Mouse (Mus musculus): ENCODE data around the gene Lrrc25. TPM values are rescaled to one million over a fixed set of nuclear protein-coding genes. Genes with fewer than 3 reads are reported as not detected.

Lrrc25 gene
- total RNA-seq (2014; rRNA removed) (0.65 and 3.3 TPM in 2 replicates), polyA plus RNA-seq (2015; fragmentation: Nextera tagmentation; extraction: Ambion mirVana) (1.3 and 1.5 TPM in 2 replicates)

DNA sequence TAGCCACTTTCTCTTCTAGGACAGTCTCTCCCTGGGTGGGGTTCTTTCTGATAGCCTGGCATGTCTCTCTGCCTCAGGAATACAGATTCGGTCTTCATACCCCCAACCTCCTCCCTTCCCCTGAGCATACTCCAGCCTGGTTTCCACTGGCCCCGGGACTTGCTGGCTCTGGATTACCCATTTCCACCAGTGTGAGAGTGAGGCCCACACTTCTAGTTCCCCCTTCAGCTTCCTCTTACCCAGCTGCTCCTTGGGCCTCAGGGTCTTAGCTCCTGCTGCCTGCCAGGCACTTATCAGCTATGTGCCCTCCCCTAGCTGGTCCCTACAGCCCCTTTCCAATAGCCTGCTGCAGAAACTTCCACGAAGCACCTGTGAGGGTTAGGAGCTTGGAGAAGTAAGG lies at the start of gene Lrrc25:
TSS of gene Lrrc25 (plus strand) at position 262 of the 400 bp plus-strand sequence.
- no peaks in the 10 kb centered on the region for H3K27me3 ChIP-seq (ENCODE audit: insufficient read depth, low read length)
- ATAC-seq (no peak), DNase-seq (ENCODE audit: low spot score) (no peak)
- H3K4me1 ChIP-seq (ENCODE audit: insufficient read depth, low read length) = 0 out of 2 replicates have a peak, but pooled peaks cover 5% of the 10 kb centered on the region
- H3K36me3 ChIP-seq (ENCODE audit: insufficient read depth, low read length) = no peaks in the 10 kb centered on the region
- TF ChIP-seq CTCF (IDR thresholded peaks at IDR 0.05; ENCODE audit: low read depth) = no peak
- H3K4me3 ChIP-seq (ENCODE audit: low read length) = no peak within 1 kb of the TSS
- WGBS = 89% methylated on average over 3 of the region's 3 CpGs
- H3K9ac ChIP-seq (replicated peaks; ENCODE audit: low read length) = no peak within 1 kb of the TSS
- H3K27ac ChIP-seq = no peak within 1 kb of the TSS
- H3K4me2 ChIP-seq (ENCODE audit: low read depth, low read length) = no peak within 1 kb of the TSS
- no peaks in the 10 kb centered on the region for H3K9me3 ChIP-seq (ENCODE audit: low read length)

DNA sequence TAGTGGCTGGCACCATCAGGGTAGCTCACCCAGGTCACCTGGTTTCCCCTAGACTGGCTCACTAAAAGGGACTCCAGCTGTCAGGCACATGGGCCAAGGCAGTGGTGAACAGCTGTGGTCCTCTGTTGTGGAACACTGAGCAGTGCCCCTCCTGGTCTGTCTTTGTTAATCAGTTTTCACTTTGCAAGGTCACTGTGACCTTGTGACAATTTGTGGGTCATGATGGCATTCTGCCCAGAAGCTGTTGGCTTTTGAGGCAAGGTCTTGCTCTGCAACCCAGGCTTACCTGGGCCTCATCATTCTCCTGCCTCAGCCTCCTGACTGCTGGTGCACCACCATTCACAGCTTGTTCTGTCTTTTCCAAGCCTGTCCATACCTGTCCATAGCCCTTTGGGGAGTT lies 45.6 kb upstream of the Lrrc25 start:
- Histone ChIP-seq H3K27ac (no peak overlapping the region), H3K9ac (replicated peaks; ENCODE audit: low read length) (no peak overlapping the region), H3K4me2 (ENCODE audit: low read depth, low read length) (no peak overlapping the region), H3K36me3 (ENCODE audit: insufficient read depth, low read length) (no peaks in the 10 kb centered on the region; the same call in 1 of the 2 replicates), H3K4me3 (ENCODE audit: low read length) (no peak overlapping the region), H3K9me3 (ENCODE audit: low read length) (no peaks in the 10 kb centered on the region), H3K27me3 (ENCODE audit: insufficient read depth, low read length) (no peaks in the 10 kb centered on the region), H3K4me1 (ENCODE audit: insufficient read depth, low read length) (no peaks in the 10 kb centered on the region)
- ATAC-seq (no peak), DNase-seq (ENCODE audit: low spot score) (no peak)
- TF ChIP-seq CTCF (IDR thresholded peaks at IDR 0.05; ENCODE audit: low read depth) = no peak

DNA sequence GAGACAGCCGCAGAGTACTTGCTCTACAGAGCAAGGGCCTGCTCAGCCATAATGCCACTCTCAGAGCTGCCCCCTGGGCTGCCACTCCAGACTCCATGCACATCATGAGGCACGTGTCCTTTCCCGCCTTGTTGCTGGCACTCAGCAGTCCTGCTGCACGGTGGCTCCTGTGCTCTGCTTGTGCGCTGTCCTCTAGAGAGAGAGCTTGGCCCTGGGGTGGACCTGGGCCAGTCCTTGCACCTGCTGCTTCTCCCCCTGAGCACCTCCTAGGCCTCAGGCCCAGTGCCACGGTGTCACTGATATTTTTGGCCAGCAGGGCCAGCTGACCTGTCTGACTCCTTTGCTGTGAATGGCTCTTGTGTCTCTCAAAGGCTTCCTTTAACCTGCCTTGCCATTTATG lies 45.0 kb upstream of the Lrrc25 start:
- no peaks in the 10 kb centered on the region for H3K4me1 ChIP-seq (ENCODE audit: insufficient read depth, low read length)
- H3K27me3 ChIP-seq (ENCODE audit: insufficient read depth, low read length) = no peaks in the 10 kb centered on the region
- DNase-seq (ENCODE audit: low spot score) (no peak), ATAC-seq (no peak)
- H3K9me3 ChIP-seq (ENCODE audit: low read length) = no peaks in the 10 kb centered on the region
- H3K9ac ChIP-seq (replicated peaks; ENCODE audit: low read length) = no peak overlapping the region
- 59% methylated on average over 6 of the region's 6 CpGs for WGBS
- H3K4me3 ChIP-seq (ENCODE audit: low read length) = no peak overlapping the region
- no peak overlapping the region for H3K4me2 ChIP-seq (ENCODE audit: low read depth, low read length)
- TF ChIP-seq CTCF (IDR thresholded peaks at IDR 0.05; ENCODE audit: low read depth) = no peak
- no peak overlapping the region for H3K27ac ChIP-seq
- no peaks in the 10 kb centered on the region; the same call in 1 of the 2 replicates for H3K36me3 ChIP-seq (ENCODE audit: insufficient read depth, low read length)

DNA sequence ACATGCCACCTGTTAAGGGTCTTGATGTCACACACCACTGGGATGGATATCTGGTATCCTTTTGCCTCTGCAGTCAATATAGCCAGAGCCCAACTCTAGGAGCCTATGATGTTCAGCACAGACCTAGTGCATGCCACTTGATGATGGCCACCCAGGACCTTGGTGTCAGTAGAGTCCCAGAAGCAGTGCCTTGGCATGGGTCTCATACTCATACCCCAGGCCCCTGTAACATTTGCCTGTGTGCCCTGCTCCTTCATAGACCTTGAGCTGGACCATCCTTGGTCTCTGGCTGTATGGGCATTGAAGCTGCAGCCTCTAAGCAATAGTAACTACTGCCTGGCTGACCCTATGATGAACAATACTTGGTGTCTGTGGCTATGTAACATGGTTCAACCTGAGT lies 41.7 kb upstream of the Lrrc25 start:
- no peak overlapping the region for H3K27ac ChIP-seq
- no peak for TF ChIP-seq CTCF (IDR thresholded peaks at IDR 0.05; ENCODE audit: low read depth)
- H3K9ac ChIP-seq (replicated peaks; ENCODE audit: low read length) = no peak overlapping the region
- H3K36me3 ChIP-seq (ENCODE audit: insufficient read depth, low read length) = peaks cover 8% of the 10 kb centered on the region
- no peaks in the 10 kb centered on the region for H3K9me3 ChIP-seq (ENCODE audit: low read length)
- H3K4me3 ChIP-seq (ENCODE audit: low read length) = no peak overlapping the region
- no peaks in the 10 kb centered on the region for H3K27me3 ChIP-seq (ENCODE audit: insufficient read depth, low read length)
- ATAC-seq (no peak), DNase-seq (ENCODE audit: low spot score) (no peak)
- no peak overlapping the region for H3K4me2 ChIP-seq (ENCODE audit: low read depth, low read length)
- no peaks in the 10 kb centered on the region for H3K4me1 ChIP-seq (ENCODE audit: insufficient read depth, low read length)

DNA sequence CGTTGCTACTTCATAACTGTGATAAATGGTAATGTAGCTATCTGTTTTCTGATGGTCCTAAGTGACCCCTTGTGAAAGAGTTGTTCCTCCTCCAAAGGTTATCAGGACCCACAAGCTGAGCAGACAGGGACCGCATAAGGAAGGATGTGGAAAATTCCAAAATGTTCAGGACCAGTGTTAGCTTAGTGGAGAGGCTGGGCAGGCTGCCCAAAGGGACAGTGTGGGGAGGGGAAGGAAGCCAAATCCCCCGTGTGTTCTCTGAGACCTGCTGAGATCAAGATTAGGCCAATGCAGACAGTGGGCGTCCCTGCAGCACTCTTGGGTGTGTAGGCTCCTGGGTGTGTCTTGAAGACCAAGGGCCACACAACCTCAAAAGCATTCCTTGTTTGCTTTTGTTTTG lies 41.0 kb upstream of the Lrrc25 start:
- H3K27ac ChIP-seq = no peak overlapping the region
- no peak overlapping the region for H3K9ac ChIP-seq (replicated peaks; ENCODE audit: low read length)
- DNase-seq (ENCODE audit: low spot score) (no peak), ATAC-seq (no peak)
- no peaks in the 10 kb centered on the region for H3K4me1 ChIP-seq (ENCODE audit: insufficient read depth, low read length)
- H3K36me3 ChIP-seq (ENCODE audit: insufficient read depth, low read length) = peaks cover 8% of the 10 kb centered on the region
- 57% methylated on average over 4 of the region's 4 CpGs for WGBS
- no peak for TF ChIP-seq CTCF (IDR thresholded peaks at IDR 0.05; ENCODE audit: low read depth)
- H3K9me3 ChIP-seq (ENCODE audit: low read length) = no peaks in the 10 kb centered on the region
- H3K4me3 ChIP-seq (ENCODE audit: low read length) = no peak overlapping the region
- no peaks in the 10 kb centered on the region for H3K27me3 ChIP-seq (ENCODE audit: insufficient read depth, low read length)
- no peak overlapping the region for H3K4me2 ChIP-seq (ENCODE audit: low read depth, low read length)

DNA sequence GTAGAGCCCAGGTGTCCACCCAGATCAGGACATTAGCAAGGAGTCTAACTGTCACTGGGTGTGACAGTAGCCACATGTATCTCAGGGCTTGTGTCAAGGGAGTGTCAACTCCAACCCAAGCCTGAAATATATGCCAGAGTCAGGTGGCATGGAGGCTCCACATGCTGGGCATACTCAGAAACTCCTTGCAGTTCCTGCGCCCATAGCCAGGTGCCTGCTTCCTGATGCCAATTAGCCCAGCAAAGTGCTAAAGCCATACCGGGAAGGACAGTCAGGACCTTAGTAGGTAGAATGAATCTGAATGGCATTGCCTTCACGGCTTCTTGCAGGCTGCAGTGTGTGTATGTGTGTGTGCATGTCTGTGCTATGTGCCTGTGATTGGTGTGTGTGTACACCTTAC lies 38.7 kb upstream of the Lrrc25 start:
- H3K9ac ChIP-seq (replicated peaks; ENCODE audit: low read length) = no peak overlapping the region
- no peak for TF ChIP-seq CTCF (IDR thresholded peaks at IDR 0.05; ENCODE audit: low read depth)
- H3K4me2 ChIP-seq (ENCODE audit: low read depth, low read length) = no peak overlapping the region
- H3K4me1 ChIP-seq (ENCODE audit: insufficient read depth, low read length) = no peaks in the 10 kb centered on the region
- peaks cover 25% of the 10 kb centered on the region for H3K36me3 ChIP-seq (ENCODE audit: insufficient read depth, low read length)
- no peak for ATAC-seq
- no peaks in the 10 kb centered on the region for H3K9me3 ChIP-seq (ENCODE audit: low read length)
- DNase-seq (ENCODE audit: low spot score) = no peak
- WGBS = 93% methylated on average over 3 of the region's 3 CpGs
- no peak overlapping the region for H3K4me3 ChIP-seq (ENCODE audit: low read length)
- H3K27me3 ChIP-seq (ENCODE audit: insufficient read depth, low read length) = no peaks in the 10 kb centered on the region
- H3K27ac ChIP-seq = no peak overlapping the region

DNA sequence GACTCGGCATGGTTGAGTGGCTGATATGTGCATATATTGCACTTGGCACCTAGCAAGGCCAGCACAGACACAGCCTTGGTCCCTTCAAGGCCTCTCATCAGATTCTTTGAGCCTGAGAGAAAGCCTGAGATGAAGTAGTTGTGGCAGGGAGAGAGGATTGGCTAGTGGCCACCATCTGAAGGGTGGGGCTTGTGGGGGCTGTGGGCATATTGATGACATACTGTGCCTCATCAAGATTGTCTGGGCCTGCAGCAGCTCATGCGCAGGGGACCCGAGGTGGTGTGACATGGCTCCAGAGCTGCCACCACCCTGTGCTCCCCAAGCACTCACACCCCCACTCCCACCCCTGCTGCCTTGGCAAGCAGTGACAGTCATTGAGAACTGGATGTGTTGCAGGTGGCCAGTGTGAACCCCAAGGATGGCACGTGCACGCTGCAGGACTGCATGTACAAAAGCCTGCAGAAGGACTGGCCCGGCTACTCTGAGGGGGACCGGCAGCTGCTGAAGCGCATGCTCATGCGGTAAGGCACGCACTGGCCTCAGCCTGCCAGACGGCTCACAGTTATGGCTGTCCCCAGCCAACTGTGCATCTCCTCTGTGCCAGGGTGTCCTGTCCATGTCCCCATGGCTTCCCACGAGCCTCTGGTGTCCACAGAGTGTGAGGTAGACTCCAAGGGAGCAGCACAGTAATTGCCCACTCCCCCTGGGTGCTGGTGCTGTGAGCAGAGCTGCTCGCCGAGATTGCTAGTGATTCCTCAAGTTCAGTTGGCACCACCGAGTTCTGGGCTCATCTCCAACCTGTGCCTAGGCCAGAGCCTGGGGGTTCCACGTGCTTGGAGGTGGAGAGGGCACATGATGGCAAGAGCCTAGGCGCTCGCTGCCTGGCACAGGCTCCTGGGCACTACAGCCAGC lies 32.2 kb upstream of the Lrrc25 start:
- 67% methylated on average over 18 of the region's 18 CpGs for WGBS
- Histone ChIP-seq H3K9me3 (ENCODE audit: low read length) (no peaks in the 10 kb centered on the region), H3K36me3 (ENCODE audit: insufficient read depth, low read length) (peaks cover 56% of the 10 kb centered on the region), H3K9ac (replicated peaks; ENCODE audit: low read length) (0 out of 2 replicates have a peak overlapping the region, but pooled peaks have one; percentile 24), H3K4me2 (ENCODE audit: low read depth, low read length) (no peak overlapping the region), H3K4me1 (ENCODE audit: insufficient read depth, low read length) (no peaks in the 10 kb centered on the region), H3K27me3 (ENCODE audit: insufficient read depth, low read length) (no peaks in the 10 kb centered on the region), H3K4me3 (ENCODE audit: low read length) (no peak overlapping the region), H3K27ac (peak overlapping the region; percentile 57; the same call in 1 of the 2 replicates)
- no peak for TF ChIP-seq CTCF (IDR thresholded peaks at IDR 0.05; ENCODE audit: low read depth)
- ATAC-seq (peak; percentile 63), DNase-seq (ENCODE audit: low spot score) (peak; percentile 47)
